Mouse (Mus musculus): ENCODE results near the gene Zfp607b. TPM values are rescaled to one million over a fixed set of nuclear protein-coding genes. Genes with fewer than 3 reads are reported as not detected.
A peak's percentile ranks its signal among the peaks of the same experiment; 100 is the strongest.

Zfp607b gene
- 2.1 and 2.2 TPM in 2 replicates for polyA plus RNA-seq (2015; fragmentation: Nextera tagmentation; extraction: Ambion mirVana)

DNA sequence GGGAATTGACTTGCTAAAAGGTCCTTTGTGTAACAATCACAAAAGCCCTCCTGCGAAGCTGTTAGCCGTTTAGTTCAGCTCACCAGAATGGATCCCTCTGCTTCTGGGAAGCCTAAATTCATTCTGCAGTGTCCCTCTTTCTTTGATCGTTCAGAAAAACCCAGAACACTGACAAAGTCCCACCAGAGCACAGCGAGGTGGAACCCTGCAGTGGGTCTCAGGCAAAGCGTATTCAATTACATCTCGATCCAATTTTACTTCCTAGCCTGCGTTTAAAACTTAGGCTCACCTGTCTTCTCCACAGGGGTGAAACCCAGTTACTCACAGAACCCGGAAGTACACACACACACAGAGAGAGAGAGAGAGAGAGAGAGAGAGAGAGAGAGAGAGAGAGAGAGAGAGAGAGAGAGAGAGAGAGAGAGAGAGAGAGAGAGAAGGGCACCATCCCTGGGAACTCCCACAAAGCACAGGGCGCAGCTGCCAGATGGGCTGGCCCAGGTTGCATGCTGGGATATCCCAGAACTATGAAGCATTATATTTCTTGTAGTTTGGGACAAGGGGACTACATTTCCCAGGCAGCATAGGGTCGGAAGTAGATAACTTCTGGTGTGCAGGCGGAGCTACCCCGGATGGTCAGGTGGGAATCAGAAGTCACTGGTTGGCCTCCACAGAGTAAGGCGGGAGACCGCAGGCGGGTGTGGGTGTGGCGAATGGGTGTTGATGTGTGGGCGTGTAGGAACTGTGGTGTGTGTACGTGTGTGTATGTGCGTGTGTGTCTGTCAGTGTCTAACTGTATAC lies at the start of gene Zfp607b:
Gene Zfp607b (plus strand): TSS at position 526 of the 798 bp plus-strand sequence.
- under 1% methylated on average over 19 of the region's 19 CpGs for WGBS

DNA sequence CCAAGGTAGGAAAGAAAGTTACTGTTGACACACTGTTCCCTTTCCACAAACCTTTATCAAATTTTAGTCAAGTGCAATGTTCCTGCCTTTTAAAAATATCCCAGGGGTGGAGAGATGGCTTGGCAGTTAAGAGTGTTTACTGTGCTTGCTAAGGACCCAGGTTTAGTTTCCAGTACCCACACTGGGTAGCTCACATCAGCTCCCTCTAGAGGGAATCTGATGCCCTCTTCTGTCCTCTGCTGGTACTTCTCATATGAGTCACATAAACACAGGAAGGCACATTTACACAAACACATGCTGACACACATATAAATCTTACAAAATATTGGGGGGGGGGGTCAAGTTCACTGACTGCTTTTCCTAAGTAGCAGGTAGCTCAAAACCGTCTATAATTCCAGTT lies 44.7 kb upstream of the Zfp607b start:
- H3K4me3 ChIP-seq (ENCODE audit: low read length), result no peak overlapping the region
- no peaks in the 10 kb centered on the region for H3K27me3 ChIP-seq (replicated peaks; ENCODE audit: control insufficient read depth, insufficient read depth, low read length)
- H3K4me1 ChIP-seq (ENCODE audit: control insufficient read depth, insufficient read depth, low read length), result no peaks in the 10 kb centered on the region
- H3K9ac ChIP-seq (ENCODE audit: low read depth, low read length), result no peak overlapping the region
- no peak overlapping the region for H3K4me2 ChIP-seq (ENCODE audit: low read depth, low read length)
- H3K9me3 ChIP-seq (ENCODE audit: control insufficient read depth, low read length), result no peaks in the 10 kb centered on the region
- H3K27ac ChIP-seq (ENCODE audit: low read length), result no peak overlapping the region
- 48% methylated on average over 1 of the region's 1 CpGs for WGBS
- no peaks in the 10 kb centered on the region for H3K36me3 ChIP-seq (ENCODE audit: control insufficient read depth, insufficient read depth, low read length)
- no peak for ATAC-seq

More for the DNA sequence above, at the start of gene Zfp607b:
- peak; percentile 100 for ATAC-seq
- Histone ChIP-seq H3K9ac (ENCODE audit: low read depth, low read length) (peak within 1 kb of the TSS; percentile 67), H3K36me3 (ENCODE audit: control insufficient read depth, insufficient read depth, low read length) (no peaks in the 10 kb centered on the region), H3K4me3 (ENCODE audit: low read length) (peak within 1 kb of the TSS; percentile 47), H3K4me2 (ENCODE audit: low read depth, low read length) (peak within 1 kb of the TSS; percentile 64), H3K9me3 (ENCODE audit: control insufficient read depth, low read length) (no peaks in the 10 kb centered on the region), H3K27me3 (replicated peaks; ENCODE audit: control insufficient read depth, insufficient read depth, low read length) (no peaks in the 10 kb centered on the region), H3K27ac (ENCODE audit: low read length) (peak within 1 kb of the TSS; percentile 64), H3K4me1 (ENCODE audit: control insufficient read depth, insufficient read depth, low read length) (0 out of 2 replicates have a peak, but pooled peaks cover 4% of the 10 kb centered on the region)

DNA sequence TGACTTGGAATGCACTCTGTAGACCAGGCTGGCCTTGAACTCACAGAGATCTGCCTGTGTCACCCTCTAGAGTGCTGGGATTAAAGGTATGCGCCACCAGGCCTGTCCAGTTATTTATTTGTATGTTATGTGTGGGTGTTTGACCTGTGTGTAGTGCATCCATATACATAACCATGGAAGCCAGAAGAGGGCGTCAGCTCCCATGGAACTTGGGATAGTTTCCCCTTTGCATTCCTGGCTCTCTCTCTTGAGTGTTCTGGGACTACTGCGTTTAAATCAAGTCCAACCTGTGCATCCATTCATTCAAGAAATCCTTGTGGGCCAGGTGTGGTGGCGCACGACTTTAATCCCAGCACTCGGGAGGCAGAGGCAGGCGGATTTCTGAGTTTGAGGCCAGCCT lies 42.6 kb upstream of the Zfp607b start:
- Histone ChIP-seq H3K36me3 (ENCODE audit: control insufficient read depth, insufficient read depth, low read length) (no peaks in the 10 kb centered on the region), H3K9ac (ENCODE audit: low read depth, low read length) (no peak overlapping the region), H3K4me3 (ENCODE audit: low read length) (no peak overlapping the region), H3K27ac (ENCODE audit: low read length) (no peak overlapping the region), H3K27me3 (replicated peaks; ENCODE audit: control insufficient read depth, insufficient read depth, low read length) (no peaks in the 10 kb centered on the region; the same call in 1 of the 2 replicates), H3K4me1 (ENCODE audit: control insufficient read depth, insufficient read depth, low read length) (no peaks in the 10 kb centered on the region), H3K9me3 (ENCODE audit: control insufficient read depth, low read length) (no peaks in the 10 kb centered on the region), H3K4me2 (ENCODE audit: low read depth, low read length) (no peak overlapping the region)
- 83% methylated on average over 7 of the region's 7 CpGs for WGBS
- no peak for ATAC-seq

DNA sequence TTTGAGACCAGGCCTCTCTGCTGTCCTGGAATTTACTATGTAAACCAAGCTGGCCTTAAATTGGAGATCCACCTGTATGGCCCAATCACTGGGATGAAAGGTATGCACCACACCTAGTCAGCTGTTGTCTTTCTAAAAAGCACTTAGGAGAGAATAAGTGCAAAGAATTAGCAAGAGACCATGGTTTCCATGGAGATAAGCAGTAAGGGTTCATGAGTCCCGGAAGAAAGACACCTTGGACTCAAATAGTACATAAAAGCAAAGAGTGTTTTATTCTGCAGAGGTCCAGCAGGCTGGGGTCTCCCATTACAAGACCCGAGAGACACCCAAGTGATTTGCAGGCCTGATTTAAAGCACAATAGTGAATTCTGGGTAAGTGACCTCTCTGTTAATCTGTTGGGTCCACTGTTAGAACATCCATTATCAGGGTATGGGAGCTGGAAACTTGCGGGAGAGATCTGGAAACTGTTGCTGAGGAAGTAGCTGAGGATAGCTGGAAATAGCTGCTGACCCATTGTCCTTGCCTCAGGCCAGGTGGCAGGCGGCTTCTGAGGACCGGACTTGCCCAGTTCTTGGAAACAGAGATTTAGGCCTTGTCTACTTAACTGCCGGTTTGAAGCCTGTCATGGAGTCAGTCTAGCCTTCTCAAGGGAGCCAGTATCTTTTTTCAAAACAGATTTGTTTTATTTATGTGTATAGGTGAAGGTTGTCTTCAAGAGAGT lies 41.7 kb upstream of the Zfp607b start:
- H3K27ac ChIP-seq (ENCODE audit: low read length), result no peak overlapping the region
- peaks cover 2% of the 10 kb centered on the region; the same call in 1 of the 2 replicates for H3K27me3 ChIP-seq (replicated peaks; ENCODE audit: control insufficient read depth, insufficient read depth, low read length)
- no peak overlapping the region for H3K4me2 ChIP-seq (ENCODE audit: low read depth, low read length)
- H3K9me3 ChIP-seq (ENCODE audit: control insufficient read depth, low read length), result no peaks in the 10 kb centered on the region
- H3K36me3 ChIP-seq (ENCODE audit: control insufficient read depth, insufficient read depth, low read length), result no peaks in the 10 kb centered on the region
- H3K9ac ChIP-seq (ENCODE audit: low read depth, low read length), result no peak overlapping the region
- H3K4me1 ChIP-seq (ENCODE audit: control insufficient read depth, insufficient read depth, low read length), result no peaks in the 10 kb centered on the region
- H3K4me3 ChIP-seq (ENCODE audit: low read length), result no peak overlapping the region
- WGBS, result 80% methylated on average over 6 of the region's 6 CpGs
- no peak for ATAC-seq

DNA sequence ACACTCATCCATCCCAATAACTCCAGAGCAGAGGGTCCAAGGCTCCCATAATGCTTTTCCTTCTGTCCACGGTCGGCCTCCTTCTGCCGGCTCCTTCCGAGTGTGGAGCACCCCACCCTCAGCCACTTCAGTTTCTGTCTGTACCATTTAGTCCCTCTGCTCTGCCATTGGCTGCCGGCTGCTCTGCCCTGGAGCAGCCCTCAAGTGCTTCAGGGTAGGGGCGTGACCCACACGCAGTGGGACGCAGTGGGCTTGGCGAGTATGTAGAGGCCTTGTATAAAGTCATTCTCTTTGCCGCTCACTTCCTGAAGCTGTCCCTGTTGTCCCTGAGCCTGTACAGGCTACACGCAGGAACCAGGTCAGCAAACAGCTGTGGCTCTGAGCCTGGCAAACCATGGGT lies 39.4 kb upstream of the Zfp607b start:
- no peak for ATAC-seq

DNA sequence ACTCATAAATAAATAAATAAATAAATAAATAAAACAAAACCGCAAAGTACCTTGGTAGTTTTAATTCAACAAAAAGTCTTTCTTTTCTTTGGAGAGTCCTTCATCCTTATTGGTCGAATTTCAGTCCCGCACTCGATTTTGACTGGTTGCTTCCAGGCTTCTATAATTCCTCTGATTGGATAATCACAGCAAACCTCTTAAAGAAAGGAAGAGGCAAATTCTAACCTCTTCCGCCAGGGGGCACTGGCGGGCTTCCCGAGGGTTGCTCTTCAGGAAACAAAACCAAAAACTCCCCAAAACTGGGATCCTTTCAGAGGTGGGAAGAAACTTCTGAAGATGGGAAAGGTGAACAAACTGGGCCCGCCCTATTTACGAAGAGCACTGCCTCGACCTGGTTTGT lies 38.2 kb upstream of the Zfp607b start:
- H3K4me2 ChIP-seq (ENCODE audit: low read depth, low read length), result no peak overlapping the region
- 6% methylated on average over 10 of the region's 10 CpGs for WGBS
- no peak for ATAC-seq

More for the DNA sequence above, 39.4 kb upstream of the Zfp607b start:
- Histone ChIP-seq H3K27ac (ENCODE audit: low read length) (no peak overlapping the region), H3K4me1 (ENCODE audit: control insufficient read depth, insufficient read depth, low read length) (peaks cover 4% of the 10 kb centered on the region), H3K9ac (ENCODE audit: low read depth, low read length) (no peak overlapping the region), H3K4me3 (ENCODE audit: low read length) (no peak overlapping the region), H3K9me3 (ENCODE audit: control insufficient read depth, low read length) (no peaks in the 10 kb centered on the region), H3K27me3 (replicated peaks; ENCODE audit: control insufficient read depth, insufficient read depth, low read length) (peaks cover 25% of the 10 kb centered on the region), H3K4me2 (ENCODE audit: low read depth, low read length) (no peak overlapping the region), H3K36me3 (ENCODE audit: control insufficient read depth, insufficient read depth, low read length) (no peaks in the 10 kb centered on the region)
- 83% methylated on average over 11 of the region's 11 CpGs for WGBS

DNA sequence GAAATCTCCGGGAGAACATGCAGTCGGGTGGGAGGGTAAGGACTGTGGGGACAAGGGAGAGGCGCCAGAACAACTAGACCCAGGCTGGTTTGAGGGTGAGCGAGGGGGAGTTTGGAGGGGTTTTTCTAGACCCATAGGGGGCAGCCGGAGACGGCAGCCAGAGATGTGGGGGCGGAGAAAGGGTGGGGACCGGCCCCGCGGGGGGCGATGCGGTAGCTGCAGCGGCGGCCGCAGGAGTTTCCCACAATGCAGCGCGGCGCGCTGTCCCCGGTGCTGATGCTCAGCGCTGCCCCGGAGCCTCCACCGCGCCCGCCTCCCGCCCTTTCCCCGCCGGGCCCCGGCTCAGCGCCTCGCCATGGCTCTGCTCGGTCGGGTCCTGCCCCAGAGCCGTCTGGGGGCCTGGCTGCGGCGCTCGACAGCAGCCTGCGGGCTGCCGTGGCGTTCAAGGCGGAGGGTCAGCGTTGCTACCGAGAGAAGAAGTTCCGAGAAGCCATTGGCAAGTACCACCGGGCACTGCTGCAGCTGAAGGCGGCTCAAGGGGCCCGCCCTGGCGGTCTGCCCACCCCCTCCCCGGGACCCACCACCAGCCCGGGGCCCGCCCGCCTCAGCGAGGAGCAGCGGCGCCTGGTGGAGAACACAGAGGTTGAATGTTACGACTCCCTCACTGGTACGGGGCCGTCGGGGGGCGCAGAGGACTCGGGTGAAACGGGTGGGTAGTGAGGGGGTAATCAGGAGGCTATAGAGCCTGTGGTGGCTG lies 35.3 kb upstream of the Zfp607b start, which contains the start of gene Ttc9b:
Gene Ttc9b (plus strand): TSS at position 235 of the 757 bp plus-strand sequence.
- 0 out of 2 replicates have a peak, but pooled peaks cover 5% of the 10 kb centered on the region for H3K36me3 ChIP-seq (ENCODE audit: control insufficient read depth, insufficient read depth, low read length)
- no peak within 1 kb of the TSS for H3K27ac ChIP-seq (ENCODE audit: low read length)
- H3K9me3 ChIP-seq (ENCODE audit: control insufficient read depth, low read length), result no peaks in the 10 kb centered on the region
- peak within 1 kb of the TSS; percentile 30 for H3K4me3 ChIP-seq (ENCODE audit: low read length)
- WGBS, result 3% methylated on average over 60 of the region's 62 CpGs
- no peak within 1 kb of the TSS; the same call in 1 of the 2 replicates for H3K9ac ChIP-seq (ENCODE audit: low read depth, low read length)
- ATAC-seq, result peak; percentile 70
- peaks cover 4% of the 10 kb centered on the region for H3K4me1 ChIP-seq (ENCODE audit: control insufficient read depth, insufficient read depth, low read length)
- peak within 1 kb of the TSS; percentile 45 for H3K4me2 ChIP-seq (ENCODE audit: low read depth, low read length)
- H3K27me3 ChIP-seq (replicated peaks; ENCODE audit: control insufficient read depth, insufficient read depth, low read length), result peaks cover 43% of the 10 kb centered on the region

More for the DNA sequence above, 38.2 kb upstream of the Zfp607b start:
- H3K27ac ChIP-seq (ENCODE audit: low read length), result no peak overlapping the region
- no peaks in the 10 kb centered on the region for H3K9me3 ChIP-seq (ENCODE audit: control insufficient read depth, low read length)
- no peak overlapping the region for H3K9ac ChIP-seq (ENCODE audit: low read depth, low read length)
- no peak overlapping the region; the same call in 1 of the 2 replicates for H3K4me3 ChIP-seq (ENCODE audit: low read length)
- H3K36me3 ChIP-seq (ENCODE audit: control insufficient read depth, insufficient read depth, low read length), result no peaks in the 10 kb centered on the region
- H3K4me1 ChIP-seq (ENCODE audit: control insufficient read depth, insufficient read depth, low read length), result peaks cover 4% of the 10 kb centered on the region
- peaks cover 36% of the 10 kb centered on the region for H3K27me3 ChIP-seq (replicated peaks; ENCODE audit: control insufficient read depth, insufficient read depth, low read length)

DNA sequence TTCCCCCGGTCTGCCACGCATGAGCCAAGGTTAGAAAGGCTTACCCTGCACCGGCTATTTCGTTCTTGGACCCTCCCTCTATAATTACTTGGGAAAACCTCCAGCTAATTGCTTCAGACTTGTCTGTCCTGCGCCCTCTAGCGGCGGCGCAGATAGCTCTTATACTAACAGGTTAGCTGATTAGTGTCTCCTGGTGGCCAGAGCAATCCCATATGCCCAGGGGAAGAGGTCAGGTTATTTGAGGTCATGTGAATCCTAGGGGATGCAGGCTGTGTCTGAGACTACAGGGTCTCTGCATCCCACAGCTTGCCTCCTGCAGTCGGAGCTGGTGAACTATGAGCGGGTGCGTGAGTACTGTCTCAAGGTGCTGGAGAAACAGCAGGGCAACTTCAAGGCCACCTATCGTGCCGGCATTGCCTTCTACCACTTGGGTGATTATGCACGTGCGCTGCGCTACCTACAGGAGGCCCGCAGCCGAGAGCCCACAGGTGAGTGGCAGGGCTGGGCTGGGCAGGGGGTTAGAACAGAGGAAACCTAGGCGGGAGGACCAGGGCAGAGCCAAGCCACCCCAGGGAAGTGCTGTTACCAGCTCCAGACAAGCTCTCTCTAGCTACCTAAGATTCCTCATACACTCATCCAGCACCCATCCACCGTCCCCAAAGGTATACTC lies 34.4 kb upstream of the Zfp607b start:
- no peak overlapping the region for H3K4me3 ChIP-seq (ENCODE audit: low read length)
- H3K27me3 ChIP-seq (replicated peaks; ENCODE audit: control insufficient read depth, insufficient read depth, low read length), result peaks cover 44% of the 10 kb centered on the region
- H3K9me3 ChIP-seq (ENCODE audit: control insufficient read depth, low read length), result no peaks in the 10 kb centered on the region
- 61% methylated on average over 20 of the region's 20 CpGs for WGBS
- H3K27ac ChIP-seq (ENCODE audit: low read length), result no peak overlapping the region
- H3K36me3 ChIP-seq (ENCODE audit: control insufficient read depth, insufficient read depth, low read length), result 0 out of 2 replicates have a peak, but pooled peaks cover 5% of the 10 kb centered on the region
- no peak overlapping the region for H3K4me2 ChIP-seq (ENCODE audit: low read depth, low read length)
- H3K9ac ChIP-seq (ENCODE audit: low read depth, low read length), result no peak overlapping the region
- no peak for ATAC-seq
- peaks cover 4% of the 10 kb centered on the region for H3K4me1 ChIP-seq (ENCODE audit: control insufficient read depth, insufficient read depth, low read length)

Data from intestine, embryonic 16.5 days (tissue).